Mouse (Mus musculus) embryonic stem cell, embryonic (primary cell): ENCODE measurements around the gene Isl1.

ENCODE experiments used
- CTCF ChIA-PET, 4 experiments: fragments of 300-600 bp in 2 of 4; fragments of 350-600 bp in 2 of 4; sonication (Branson Sonifier 250); formaldehyde crosslinking; loops; one replicate each; lab custom pipeline; 2022; ENCODE audit warnings: inconsistent platforms in 2 of 4; lab: Charles Lee
- POLR2A ChIA-PET, 4 experiments: fragments of 300-600 bp in 2 of 4; fragments of 350-600 bp in 2 of 4; sonication (Branson Sonifier 250); formaldehyde crosslinking; loops; one replicate each; lab custom pipeline; 2022; ENCODE audit warnings: antibody characterized with exemption in 4 of 4, inconsistent platforms in 1 of 4; lab: Charles Lee

Isl1 gene

DNA sequence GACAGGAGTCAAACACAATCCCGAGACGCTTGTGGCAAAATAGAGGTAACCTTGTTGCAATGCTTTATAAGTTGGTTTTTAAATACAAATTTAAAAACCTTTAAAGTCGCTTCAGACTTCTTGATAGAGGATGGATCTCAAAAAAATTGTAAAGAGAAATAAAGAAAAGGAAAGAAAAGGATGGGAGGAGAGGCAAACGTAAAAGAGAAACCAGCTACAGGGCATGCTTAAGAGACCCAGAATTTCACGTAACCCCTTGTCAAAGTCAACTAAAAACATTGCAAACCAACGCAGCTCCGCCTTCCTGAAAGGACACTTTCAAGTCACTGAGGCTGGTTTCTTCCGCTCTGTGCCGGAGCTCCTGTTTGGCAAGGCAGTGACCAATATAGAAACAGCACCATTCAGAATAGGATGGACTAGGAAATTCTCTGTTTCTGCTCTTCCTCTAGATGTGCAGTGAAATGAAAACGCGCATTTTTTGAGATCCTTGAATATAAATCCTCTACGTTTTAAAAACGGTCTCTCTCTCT lies 10.8 kb downstream of the Isl1 start:
- CTCF ChIA-PET, result no interaction called here
- POLR2A ChIA-PET, result interaction anchor here in 1 of 4 experiments (0.9 kb wide), 1 partner anchor 11 kb away, joined by 4 read pairs; no protein-coding TSS in a partner anchor

DNA sequence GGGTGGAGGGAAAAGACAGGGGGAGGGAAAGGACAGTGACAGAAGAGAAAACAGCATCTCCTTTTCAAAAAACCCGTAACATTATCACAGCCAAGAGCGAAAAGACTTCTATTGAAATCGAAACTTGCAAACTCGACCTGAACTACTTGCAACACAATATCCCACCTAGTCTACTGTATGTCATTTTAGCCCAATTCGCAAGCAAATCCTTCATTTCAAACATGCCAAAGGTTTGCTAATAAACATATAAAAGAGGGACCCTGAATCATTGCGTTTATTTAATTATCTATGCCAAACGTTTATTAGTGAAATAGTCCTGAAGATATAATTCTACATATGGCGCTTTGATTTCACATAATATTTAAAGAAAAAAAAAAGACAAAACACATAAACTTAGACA lies 11.5 kb downstream of the Isl1 start:
- ChIA-PET POLR2A (interaction anchor here in 1 of 4 experiments (0.6 kb wide), 1 partner anchor 14 kb away, joined by 4 read pairs; no protein-coding TSS in a partner anchor), CTCF (interaction anchor here in 1 of 4 experiments (0.6 kb wide), 1 partner anchor 901 kb away, joined by 3 read pairs; no protein-coding TSS in a partner anchor)

DNA sequence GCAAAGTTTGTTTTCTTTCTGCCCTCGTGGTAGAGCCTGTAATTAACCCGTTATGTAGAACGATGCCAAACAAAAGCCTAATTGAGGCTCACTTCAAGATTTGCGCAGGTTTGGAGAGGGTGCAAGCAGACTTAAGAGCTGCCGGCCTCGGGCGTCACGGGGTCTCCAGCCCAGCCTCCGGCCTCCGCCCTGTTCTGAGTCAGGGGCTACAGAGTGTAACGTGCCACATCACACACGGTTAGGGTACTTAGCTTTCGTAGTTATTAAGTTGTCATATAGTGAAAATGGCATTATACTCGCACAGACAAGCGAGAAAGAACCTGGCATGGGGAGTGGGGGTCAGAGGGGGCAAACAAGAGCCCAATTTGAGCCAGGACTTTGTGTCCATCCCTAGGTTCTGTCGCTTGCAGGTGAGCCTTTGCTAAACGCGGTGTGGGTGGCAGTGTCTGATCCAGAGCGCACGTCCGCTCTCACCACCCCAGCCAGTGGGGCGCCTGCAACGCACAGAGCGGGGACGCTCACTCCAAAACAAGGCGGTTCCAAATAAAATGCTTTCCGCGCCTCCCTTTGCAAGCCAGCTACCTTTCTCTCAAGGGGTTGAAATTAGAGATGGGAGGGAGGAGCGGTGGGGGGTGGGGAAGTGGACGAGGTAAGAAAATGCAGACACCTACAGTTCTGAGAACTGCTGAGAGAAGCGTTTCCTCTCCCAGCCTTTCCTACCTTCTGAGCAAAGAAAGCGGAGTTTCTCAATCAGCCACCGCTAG lies 12.3 kb downstream of the Isl1 start:
- ChIA-PET POLR2A (interaction anchor here in 2 of 4 experiments (0.6 to 2.5 kb wide), 5 partner anchors 13 to 915 kb away, joined by 4 to 8 read pairs (median 4); partner anchors contain the start of gene Isl1 (in 1 of the 2)), CTCF (interaction anchor here in 1 of 4 experiments (0.6 kb wide), 1 partner anchor 902 kb away, joined by 3 read pairs; no protein-coding TSS in a partner anchor)

DNA sequence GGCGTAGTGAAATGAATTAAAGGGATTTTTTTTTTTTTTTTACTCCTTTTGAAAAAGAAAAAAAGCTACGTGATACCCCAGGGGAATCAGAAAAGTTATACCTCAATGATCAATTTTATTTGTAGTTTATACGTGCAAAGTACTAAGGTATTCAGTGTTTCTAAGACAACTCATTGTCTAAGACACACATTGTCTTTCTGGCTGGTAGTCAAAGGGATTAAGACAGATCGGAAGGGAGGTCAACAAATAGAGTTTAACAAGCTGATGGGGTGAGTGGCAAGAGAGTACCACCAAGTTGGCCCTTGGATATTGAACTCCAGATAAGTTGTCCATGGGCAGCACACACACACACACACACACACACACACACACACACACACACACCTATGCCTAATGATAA lies 14.1 kb downstream of the Isl1 start:
- ChIA-PET CTCF (no interaction called here), POLR2A (interaction anchor here in 1 of 4 experiments (2.5 kb wide), 1 partner anchor 15 kb away, joined by 8 read pairs; the partner anchor contains the start of gene Isl1)

DNA sequence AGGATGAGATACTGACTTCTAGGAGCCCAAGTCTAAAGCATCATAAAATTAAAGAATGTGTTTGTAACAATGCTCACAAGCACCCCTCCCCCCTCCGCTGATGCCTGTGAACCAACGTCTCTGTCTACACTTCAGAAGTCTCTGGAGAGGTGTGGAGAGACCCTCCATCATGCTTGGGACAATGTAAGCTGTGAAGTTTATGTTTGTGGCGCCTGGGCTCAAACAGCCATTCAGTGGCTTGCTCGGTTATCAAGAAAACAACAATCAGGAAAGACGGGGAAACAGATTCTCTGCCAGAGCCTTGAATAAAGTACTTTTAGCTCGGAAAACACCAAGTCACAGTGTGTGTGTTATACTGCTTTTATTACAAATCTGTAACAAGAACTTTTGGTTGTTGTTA lies 14.8 kb downstream of the Isl1 start:
- POLR2A ChIA-PET, result no interaction called here
- CTCF ChIA-PET, result no interaction called here

DNA sequence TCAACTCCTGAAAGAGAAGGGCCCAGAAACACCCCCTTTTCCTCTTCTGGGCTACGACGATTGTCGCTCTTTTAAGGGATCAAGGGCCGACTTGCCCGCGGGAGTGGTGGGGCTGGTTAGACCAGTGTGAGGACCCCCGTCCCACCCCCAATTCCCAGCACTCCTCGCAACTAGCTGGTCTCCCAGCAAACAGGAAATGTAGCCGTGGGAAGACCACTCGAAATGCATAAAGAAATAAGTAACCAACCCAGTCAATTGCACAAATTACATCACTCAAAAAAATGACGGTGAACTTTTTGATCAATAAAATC lies 15.4 kb downstream of the Isl1 start:
- CTCF ChIA-PET, result no interaction called here

DNA sequence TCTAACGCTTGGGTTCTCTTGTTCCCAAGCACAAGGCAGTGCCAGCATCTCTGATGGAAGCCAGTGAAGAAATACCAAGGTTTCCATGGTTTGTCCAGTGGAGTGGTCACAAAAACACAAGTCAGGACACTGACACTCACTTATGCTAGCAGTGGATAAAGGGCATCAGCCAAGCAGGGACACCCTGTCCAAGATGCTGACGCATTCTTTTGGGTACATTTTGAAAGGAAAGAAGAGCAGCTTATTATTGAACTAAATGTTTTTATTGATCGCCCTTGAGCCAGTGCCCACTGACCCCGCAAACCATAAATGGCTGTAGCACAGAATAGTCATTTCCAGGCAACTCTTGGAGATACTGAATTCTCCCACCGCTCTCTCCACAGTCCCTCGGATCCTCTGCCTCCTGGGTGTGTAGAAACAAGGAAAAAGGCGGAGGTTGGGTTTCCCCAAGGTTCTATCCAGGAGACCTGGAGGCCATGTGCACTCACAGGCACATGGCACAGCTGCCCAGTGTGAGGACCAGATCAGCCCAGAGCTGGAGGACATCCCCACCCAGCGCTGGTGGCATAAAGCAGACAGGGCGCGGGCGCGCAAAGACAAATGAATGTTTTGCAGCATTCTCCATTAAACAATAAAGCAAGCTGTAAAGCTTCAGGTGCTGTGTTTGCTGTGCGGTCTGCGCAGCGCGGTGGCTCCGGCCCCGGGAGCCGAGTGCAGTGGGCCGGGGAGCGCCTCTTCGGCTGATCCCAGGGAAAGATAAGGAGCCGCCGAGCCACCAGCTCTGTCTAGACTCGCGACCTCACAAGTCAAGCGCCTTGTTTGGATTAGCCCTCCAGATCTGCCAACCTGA lies 16.0 kb downstream of the Isl1 start:
- POLR2A ChIA-PET, result interaction anchor here in 1 of 4 experiments (0.6 kb wide), 1 partner anchor 16 kb away, joined by 3 read pairs; the partner anchor contains the start of gene Isl1

More for the DNA sequence above, 15.4 kb downstream of the Isl1 start:
- POLR2A ChIA-PET, result interaction anchor here in 1 of 4 experiments (0.6 kb wide), 1 partner anchor 15 kb away, joined by 3 read pairs; the partner anchor contains the start of gene Isl1

DNA sequence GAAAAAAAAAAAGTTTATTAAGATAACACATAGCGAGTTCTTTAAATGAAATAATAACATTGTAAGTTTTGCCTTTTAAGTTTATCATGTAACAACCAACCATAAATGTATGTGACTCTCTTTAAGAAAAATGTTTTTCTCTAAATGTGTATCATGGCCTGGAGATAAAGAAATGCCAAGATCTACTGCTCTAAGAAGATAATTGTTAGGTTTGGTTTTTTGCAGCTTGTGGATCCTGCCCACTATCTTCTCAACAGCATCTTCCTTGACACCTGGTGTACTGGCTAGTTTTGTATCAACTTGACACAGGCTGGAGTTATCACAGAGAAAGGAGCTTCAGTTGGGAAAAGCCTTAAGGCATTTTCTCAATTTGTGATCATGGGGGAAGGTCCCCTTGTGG lies 19.8 kb downstream of the Isl1 start:
- ChIA-PET CTCF (no interaction called here), POLR2A (no interaction called here)

More for the DNA sequence above, 16.0 kb downstream of the Isl1 start:
- CTCF ChIA-PET, result no interaction called here

DNA sequence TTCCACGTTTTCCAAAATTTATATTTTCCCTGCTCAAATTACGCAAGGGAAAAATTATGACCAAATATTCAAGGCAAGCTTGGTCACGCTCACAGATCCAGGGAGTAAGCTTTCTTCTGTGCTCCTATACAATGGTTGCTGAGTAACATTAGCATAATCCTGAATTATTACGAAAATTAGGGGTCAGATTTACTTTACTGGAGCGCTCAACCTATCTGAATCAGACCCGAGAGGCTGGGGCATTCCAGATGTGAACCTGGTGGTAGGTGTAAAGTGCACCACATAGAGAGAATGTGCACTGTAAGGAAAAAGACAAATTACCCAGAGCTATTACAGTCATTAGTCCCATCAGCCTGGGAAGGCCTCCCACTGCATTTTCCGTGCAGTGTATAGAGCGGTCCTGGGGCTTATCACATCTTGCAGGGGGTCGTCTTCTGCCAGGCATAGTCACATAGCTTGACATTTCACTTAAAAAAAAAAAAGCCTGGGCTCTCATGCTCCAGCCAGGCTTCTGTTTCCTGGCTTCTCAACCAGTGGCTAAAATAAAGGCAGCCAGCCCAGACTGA lies 30.2 kb downstream of the Isl1 start:
- ChIA-PET POLR2A (no interaction called here), CTCF (no interaction called here)
